Mouse (Mus musculus) brain, embryonic 14.5 days (tissue): ENCODE measurements at regions not wholly inside any gene's neighbourhood (a gene's known extent, or its start where the extent isn't known, plus 50 kb on each side); places are given as distances from the start of the nearest gene placed in this dataset.

Experiments
- CTCF ChIP-seq: fragments of 200-500 bp; IDR thresholded peaks from 2 replicates; pipeline ENCODE4 v1.5.1; 2012; ENCODE audit warnings: inconsistent platforms, mild to moderate bottlenecking, moderate library complexity, borderline replicate concordance; ENCODE audit not compliant: insufficient read depth, insufficient read length; ENCODE audit errors: extremely low read depth
- POLR2A ChIP-seq: fragments of 200-500 bp; IDR thresholded peaks from 2 replicates; pipeline ENCODE4 v1.6.1; 2012; ENCODE audit warnings: mild to moderate bottlenecking, inconsistent platforms, borderline replicate concordance; ENCODE audit not compliant: poor library complexity, insufficient read depth, insufficient read length, severe bottlenecking; ENCODE audit errors: extremely low read depth

DNA sequence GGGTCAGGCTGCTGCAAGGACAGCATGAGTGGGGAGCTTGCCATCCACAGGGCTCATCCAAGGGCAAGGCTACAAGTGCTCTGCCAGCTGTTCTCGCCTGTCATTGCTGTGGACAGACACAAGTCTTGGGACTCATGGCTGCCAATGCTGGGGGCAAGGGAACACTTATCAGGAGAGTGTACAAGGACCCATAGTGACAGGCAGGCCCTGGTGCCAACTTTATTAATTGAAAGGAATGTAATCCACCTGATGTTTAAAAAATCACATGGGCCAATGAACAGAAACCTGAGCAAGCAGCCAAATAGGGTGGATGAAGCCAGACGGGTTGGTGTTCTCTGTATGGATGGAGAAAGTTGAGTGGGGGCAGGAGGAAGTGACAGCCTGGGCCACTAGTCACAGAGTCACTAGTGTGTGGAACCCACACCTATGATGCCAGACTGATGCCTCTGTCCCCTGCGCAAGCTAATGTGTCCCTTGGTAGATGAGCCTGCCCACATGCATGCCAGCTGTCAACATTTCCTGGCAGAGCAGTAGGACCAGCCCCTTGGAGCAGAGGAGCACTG is 161.6 kb upstream of the Ppp2r3a start:
- TF ChIP-seq CTCF = no peak
- no peak for TF ChIP-seq POLR2A
